Mouse (Mus musculus) right cerebral cortex, postnatal 25 days (tissue): ENCODE results near the gene Fam178b.
"Not testable (repeated sequence)": the region's sequence is repeated elsewhere in the genome, so short reads cannot be mapped to it uniquely, and the experiment has no call there.

ENCODE experiments used
- DNase-seq: peaks from one replicate; pipeline ENCODE4 v3.0.0; 2022

The Fam178b gene

DNA sequence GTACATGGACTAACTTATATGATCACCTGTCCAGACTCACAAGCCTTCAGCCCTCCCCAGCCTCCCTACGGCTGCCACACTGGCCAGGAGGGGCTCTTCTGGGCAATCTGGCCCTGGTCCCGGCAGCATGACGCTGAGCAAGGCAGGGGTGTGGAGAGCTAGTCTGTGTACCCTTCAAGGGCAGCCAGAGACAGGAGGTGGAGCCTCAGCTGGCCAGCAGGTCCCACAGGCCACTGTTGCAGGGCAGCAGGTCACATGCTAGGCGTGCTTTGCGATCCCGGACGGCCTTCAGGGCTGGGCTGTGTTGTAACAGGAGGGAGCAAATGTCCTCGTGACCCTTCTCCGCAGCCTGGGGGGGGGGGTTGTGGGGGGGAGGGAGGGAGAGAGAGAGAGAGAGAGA is 143.8 kb downstream of the Fam178b start, which contains the start of gene Gm42417:
Gm42417 (minus strand) TSS at position 244 of the 400 bp plus-strand sequence.
- DNase-seq: no peak

DNA sequence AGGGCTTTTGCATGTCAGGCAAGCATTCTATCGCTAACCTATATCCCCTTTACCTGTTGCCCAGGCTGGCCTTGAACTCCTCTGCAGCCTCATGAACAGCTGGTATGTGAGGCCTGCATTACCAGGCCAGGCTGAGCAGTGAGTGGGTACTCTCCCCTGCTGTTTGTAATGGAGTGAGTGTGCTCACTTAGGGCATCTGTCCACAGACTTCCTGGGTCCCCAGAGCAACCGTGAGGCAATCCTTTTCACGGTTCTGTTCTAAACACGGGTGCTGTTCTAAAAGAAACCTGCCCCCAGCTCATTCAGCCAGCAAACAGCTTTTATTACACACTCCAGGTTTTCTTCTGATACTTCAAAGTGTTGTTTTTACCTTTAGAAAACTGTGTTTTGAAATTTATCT is 144.3 kb downstream of the Fam178b start:
- no peak for DNase-seq

GRCm38 (mm10) chr1:36536783-36537182 is 146.2 kb downstream of the Fam178b start, which contains the start of gene Ankrd23:
TSS of gene Ankrd23 (minus strand) at chr1:36536883.
- not testable (repeated sequence) for DNase-seq

DNA sequence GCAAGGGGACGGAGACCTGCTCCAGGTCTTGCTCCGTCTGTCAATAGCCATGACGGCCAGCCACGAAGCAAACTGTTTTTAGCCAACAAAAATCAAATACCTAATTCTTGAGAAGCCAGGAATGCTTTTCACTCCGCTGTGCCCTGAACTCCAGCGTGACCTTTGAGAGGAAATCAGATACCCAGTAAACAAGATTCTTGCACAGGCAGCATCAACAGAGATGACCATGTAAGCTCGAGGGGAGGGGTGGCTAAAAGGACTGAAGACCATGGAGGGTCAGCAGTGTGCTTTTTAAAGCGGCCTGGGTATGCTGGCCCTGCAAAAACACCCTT is 146.6 kb downstream of the Fam178b start:
- DNase-seq: no peak

DNA sequence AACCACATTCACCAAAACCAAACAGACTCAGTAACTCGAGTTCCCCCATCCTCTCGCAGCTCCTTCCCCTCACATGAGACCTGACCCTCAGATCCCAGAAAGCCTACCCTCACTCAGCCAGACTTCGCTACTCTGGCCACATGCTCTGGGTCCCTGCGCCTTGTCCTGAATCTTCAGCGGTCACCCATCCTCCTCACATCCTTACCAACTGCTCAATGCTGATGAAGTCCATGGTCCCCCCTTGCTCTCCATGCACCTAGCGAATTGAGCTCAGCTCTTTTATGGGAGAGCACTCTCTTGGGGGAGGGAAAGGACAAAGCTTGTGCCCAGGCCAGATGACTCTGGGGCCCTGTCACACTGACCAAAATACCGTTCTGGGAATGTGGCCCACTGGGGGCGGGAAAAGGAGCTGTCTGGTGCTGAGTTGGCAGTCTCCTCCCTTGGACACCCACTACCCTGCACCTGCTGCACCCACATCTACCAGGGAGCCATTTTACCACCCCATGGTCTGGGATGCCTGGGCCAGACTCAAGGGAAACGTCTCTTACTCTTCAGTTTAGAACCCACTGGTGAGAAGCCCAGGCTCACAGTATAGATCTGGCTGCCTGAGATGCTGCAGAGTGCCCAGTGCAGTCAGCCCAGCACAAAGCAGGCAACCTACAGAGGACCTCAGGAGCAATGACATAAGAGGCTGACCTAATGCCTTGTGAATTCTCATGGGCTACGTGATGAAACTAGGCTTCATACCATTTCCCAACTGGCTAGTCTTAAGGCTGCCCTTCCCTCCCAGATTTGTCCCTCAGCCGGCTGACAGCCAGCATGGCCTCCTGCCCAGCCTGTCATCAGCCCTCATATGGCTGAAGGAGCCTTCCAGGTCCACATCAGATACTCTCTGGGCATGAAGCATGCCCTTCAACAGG is 147.2 kb downstream of the Fam178b start:
- DNase-seq: no peak

DNA sequence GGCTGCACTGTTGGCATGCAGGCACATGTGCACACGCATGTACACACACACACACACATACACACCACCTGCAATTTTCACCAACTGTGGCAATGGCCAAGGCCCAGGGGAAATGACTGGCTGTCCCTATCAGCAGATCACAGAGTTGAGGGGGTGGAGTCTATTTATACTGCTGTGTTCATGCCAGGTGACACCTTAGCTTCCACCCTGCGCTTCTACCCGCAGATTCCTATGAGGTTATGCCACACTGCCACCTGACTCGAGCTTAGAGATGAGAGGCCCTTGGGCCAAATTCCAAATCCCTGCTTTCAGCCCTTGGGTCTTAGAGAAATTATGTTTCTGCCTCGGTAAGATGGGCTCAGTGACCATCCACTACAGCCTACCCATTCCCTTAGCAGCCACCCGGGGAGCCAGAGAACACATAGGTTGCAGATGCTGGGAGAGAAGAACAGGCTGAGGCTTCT is 148.4 kb downstream of the Fam178b start:
- no peak for DNase-seq

DNA sequence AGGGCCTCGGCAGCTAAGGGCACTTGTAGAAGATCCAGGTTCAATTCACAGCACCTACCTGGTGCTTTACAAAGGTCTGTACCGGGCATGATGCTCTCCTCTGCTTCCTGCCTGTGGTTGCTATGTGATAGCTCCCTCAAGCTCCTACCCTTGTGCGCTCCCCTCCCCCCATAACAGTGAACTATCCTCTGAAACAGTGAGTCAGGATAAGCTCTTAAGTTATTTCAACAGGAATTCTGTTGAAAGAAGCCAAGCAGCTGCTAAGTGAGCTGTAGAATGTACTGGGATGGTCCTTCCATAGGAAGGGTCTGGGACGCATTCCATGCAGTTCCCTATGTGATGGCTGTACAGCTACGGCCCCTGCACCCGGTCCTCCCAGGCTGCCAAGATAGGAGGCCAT is 149.4 kb downstream of the Fam178b start:
- no peak for DNase-seq

DNA sequence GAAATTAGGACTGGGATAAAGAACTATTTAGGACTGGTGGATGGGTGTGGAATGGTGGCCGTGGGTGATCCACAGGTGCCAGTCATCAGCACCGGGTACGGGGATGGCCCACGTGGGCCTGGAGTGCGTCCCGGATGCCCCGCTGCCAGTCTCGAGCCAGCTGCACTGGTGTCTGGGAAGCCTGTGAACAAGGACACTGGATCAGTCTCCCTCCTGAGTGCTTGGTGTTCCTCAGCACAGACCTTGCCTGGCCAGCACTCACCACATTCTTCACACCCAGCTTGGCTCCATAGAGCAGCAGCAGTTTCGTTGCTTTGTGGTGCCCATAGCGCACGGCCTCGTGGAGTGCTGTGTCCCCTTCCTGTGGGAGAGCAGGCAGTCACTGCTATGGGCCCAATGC is 151.5 kb downstream of the Fam178b start:
- no peak for DNase-seq

DNA sequence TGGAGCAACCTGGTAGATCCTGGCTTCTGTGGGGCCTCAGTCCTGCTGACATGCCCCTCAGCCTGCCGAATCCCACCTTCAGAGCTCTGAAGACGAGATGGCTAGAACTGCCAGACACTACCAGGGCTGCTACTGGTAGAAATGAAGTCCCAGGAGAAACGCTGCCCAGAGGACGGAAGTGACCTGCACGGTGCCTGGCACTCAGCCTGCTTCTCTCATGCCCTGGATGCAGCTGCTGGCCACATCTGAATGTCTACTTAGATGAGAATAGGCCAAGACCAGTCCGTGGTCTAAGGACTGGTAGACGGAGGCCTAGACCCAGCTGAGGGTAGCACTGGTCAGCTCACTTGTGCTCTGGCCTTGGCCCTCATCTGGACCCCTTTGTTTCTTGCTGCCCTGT is 152.0 kb downstream of the Fam178b start:
- DNase-seq: no peak

- DNase-seq: no peak
These were observed 152.5 kb downstream of the Fam178b start for GRCm38 (mm10) chr1:36530485-36530884.

DNA sequence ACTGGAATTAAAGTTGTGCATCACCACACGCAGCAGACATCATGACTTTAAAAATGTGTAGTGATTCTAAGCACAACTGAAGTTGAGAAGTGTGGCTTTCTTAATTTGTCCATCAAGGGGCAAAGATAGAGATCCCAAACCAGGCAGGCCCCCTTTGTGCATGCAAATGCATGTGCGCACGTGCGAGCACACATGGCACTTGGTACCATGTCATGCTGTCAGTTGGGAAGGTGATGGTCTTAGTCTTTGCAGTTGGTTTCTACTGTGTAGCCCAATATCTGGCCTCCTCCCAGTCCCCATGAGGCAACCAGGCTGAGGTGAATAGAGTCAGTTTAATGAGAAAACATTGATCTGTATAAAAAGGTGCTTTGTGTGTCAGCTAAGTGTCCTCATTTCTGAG is 153.1 kb downstream of the Fam178b start:
- no peak for DNase-seq

- no peak for DNase-seq
These were observed 153.7 kb downstream of the Fam178b start for GRCm38 (mm10) chr1:36529274-36529673.

DNA sequence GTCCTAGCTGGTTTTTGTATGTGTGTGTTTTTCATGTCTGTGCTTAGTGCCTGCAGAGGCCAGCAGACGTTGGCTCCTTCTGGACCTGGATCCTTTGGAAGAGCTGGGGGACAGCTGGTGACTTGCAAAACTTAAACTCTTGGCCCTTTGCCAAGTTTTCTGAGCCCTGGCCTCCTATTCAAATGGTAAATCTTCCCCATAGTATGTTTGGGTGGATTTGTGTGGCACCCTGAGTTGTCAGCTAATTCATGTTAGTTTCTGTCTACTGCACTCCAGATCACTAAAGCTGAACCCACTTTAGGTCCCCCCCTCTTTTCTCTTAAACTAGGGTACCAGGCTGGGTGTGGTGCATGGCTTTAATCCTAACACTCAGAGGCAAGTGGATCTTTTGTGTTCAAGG is 154.6 kb downstream of the Fam178b start:
- DNase-seq: no peak

DNA sequence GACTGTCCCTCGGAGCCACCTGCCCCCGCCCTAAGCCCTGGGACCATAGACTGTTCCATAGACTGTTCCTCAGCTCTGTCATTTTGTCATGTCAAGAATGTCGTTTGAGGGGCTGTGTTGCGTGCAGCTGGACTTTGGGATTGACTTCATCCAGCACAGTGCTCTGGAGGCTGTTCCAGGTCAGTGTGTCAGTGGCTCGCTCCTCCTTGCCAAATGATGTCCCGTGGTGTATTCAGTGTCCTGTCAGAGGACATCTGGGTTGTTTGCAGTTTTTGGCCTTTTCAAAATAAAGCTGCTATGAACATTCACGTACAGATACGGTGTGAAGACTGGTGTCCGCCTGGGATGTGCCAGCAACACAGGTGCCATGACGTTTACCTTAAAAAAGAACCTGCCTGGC is 156.1 kb downstream of the Fam178b start:
- no peak for DNase-seq

GRCm38 (mm10) chr1:36525774-36526173 is 157.2 kb downstream of the Fam178b start:
- DNase-seq: no peak

- no peak for DNase-seq
These were observed 158.9 kb downstream of the Fam178b start for GRCm38 (mm10) chr1:36524058-36524457.

- DNase-seq: no peak
These were observed 159.5 kb downstream of the Fam178b start for GRCm38 (mm10) chr1:36523332-36524013.

DNA sequence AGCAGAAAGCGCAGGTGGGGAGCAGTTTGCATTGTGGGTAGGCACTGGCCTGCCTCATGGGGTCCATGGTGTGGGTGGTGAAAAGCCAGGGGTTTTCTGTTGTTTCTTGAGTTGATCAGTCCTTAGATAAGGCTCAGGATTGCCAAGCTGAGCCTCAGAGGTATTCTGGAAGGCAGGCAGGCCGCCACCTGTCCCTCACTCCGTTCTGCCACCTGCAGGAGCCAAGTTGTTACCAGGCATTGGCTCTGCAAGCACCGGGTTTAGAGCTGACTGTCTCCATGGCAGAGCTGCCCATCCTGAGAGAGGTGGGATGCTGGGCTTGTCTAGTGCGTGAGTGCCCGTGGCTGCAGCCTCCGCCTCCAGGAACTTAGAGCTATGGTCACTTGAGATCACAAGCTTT is 160.8 kb downstream of the Fam178b start:
- no peak for DNase-seq

GRCm38 (mm10) chr1:36519626-36520025 is 163.4 kb downstream of the Fam178b start:
- DNase-seq: no peak

GRCm38 (mm10) chr1:36518259-36518658 is 164.7 kb downstream of the Fam178b start:
- no peak for DNase-seq

- no peak for DNase-seq
These were observed 169.3 kb downstream of the Fam178b start for GRCm38 (mm10) chr1:36513718-36514117.

DNA sequence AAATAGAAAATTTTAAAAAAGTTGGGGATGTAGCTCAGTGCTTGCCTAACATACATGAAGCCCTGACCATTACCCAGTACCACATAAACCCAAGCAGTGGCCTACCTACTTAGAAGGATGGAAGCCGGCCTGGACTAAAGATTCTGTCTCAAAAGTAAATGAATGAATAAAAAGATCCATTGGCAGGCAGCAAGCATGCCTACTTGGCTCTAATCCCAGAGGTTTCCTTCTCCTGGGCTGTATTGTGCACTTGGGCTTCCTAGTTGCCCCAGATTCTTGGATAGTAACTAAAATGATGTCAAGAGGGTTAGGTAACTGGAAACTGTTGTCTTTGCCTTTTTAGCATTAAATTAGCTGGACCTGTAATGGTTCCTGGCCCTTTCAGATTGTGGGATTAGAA is 169.7 kb downstream of the Fam178b start:
- no peak for DNase-seq

DNA sequence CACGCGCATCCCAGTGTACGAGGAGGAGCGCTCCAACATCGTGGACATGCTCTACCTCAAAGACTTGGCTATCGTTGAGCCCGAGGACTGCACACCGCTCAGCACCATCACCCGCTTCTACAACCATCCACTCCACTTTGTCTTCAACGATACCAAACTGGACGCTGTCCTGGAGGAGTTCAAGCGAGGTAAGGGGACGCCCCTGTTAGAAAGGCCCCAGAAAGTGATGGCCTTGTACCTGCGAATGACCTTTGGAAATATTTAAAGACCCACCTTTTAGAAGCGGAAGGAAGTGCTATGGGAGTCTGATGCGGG is 170.1 kb downstream of the Fam178b start:
- no peak for DNase-seq
